Mouse (Mus musculus) G1E (cell line): ENCODE measurements at regions not wholly inside any gene's neighbourhood (a gene's known extent, or its start where the extent isn't known, plus 50 kb on each side); places are given as distances from the start of the nearest gene placed in this dataset.

Experiments
- CTCF ChIP-seq: IDR thresholded peaks from 2 replicates; pipeline ENCODE4 v1.5.1; 2012; ENCODE audit warnings: low read depth, low read length, inconsistent platforms, mixed read lengths
- POLR2AphosphoS5 ChIP-seq: IDR thresholded peaks from 2 replicates; pipeline ENCODE4 v1.6.1; 2012; ENCODE audit warnings: low read depth, low read length, inconsistent platforms; ENCODE audit not compliant: insufficient replicate concordance
- TAL1 ChIP-seq: conservative IDR thresholded peaks from 2 replicates; pipeline ENCODE4 v1.6.1; 2012; ENCODE audit warnings: low read depth, low read length, inconsistent platforms, mixed read lengths

GRCm38 (mm10) chr4:56068859-56069258, 536.6 kb upstream of the Klf4 start:
- no peak for TF ChIP-seq TAL1
- no peak for TF ChIP-seq CTCF
- TF ChIP-seq POLR2AphosphoS5 = no peak
